Mouse (Mus musculus) midbrain, embryonic 16.5 days (tissue): ENCODE measurements around the gene Smarca2. TPM values are rescaled to one million over a fixed set of nuclear protein-coding genes. Genes with fewer than 3 reads are reported as not detected.

Experiments
- ATAC-seq: fragments of 200-750 bp; cut with Nextera tagmentation; 2 replicates; pipeline ENCODE4 v1.8.0; 2017; ENCODE audit warnings: moderate TSS enrichment
- H3K27ac ChIP-seq: fragments of 300-500 bp; sonication (generic); 2 replicates; pipeline ENCODE4 v1.5.1; 2014; ENCODE audit warnings: mild to moderate bottlenecking, low read length, mixed read lengths
- H3K27me3 ChIP-seq: fragments of 300-500 bp; sonication (generic); 2 replicates; pipeline ENCODE4 v1.6.1; 2014; ENCODE audit warnings: low read depth, low read length, mixed read lengths; ENCODE audit not compliant: control insufficient read depth, insufficient read depth
- H3K36me3 ChIP-seq: fragments of 300-500 bp; sonication (generic); 2 replicates; pipeline ENCODE4 v1.6.1; 2014; ENCODE audit warnings: mild to moderate bottlenecking, low read length, moderate library complexity, mixed read lengths; ENCODE audit not compliant: control insufficient read depth, insufficient read depth
- H3K4me1 ChIP-seq: fragments of 300-500 bp; sonication (generic); 2 replicates; pipeline ENCODE4 v1.6.1; 2014; ENCODE audit warnings: mild to moderate bottlenecking, low read length, mixed read lengths; ENCODE audit not compliant: control insufficient read depth, insufficient read depth
- H3K4me2 ChIP-seq: fragments of 300-500 bp; sonication (generic); 2 replicates; pipeline ENCODE4 v1.6.1; 2014; ENCODE audit warnings: mild to moderate bottlenecking, low read length, mixed read lengths
- H3K4me3 ChIP-seq: fragments of 300-500 bp; sonication (generic); 2 replicates; pipeline ENCODE4 v1.5.1; 2014; ENCODE audit warnings: low read depth, mild to moderate bottlenecking, low read length, moderate library complexity, mixed read lengths
- H3K9ac ChIP-seq: fragments of 300-500 bp; sonication (generic); 2 replicates; pipeline ENCODE4 v1.6.1; 2014; ENCODE audit warnings: low read depth, low read length, mixed read lengths
- H3K9me3 ChIP-seq: fragments of 300-500 bp; sonication (generic); replicated peaks from 2 replicates; pipeline ENCODE4 v1.6.1; 2014; ENCODE audit warnings: mild to moderate bottlenecking, low read length, mixed read lengths; ENCODE audit not compliant: control insufficient read depth, poor library complexity, severe bottlenecking
- WGBS: fragments of 180-500 bp; shearing (Covaris S2); extraction: QIAGEN DNeasy Blood & Tissue Kit; methylation state at CpG from one replicate; pipeline ENCODE4 v1.1.7; 2014; 5-methylcytosine and 5-hydroxymethylcytosine counted together
- polyA plus RNA-seq: library from polyadenylated mRNA; unstranded; fragments of >200 nt; fragmentation: Nextera tagmentation; extraction: Ambion mirVana; gene quantifications from 2 replicates; pipeline ENCODE4 v1.2.1, GENCODE M21; 2015

Smarca2 gene
- polyA plus RNA-seq, 1 experiment from 2014 or later: 178 TPM

- ATAC-seq: no peak
Measured at GRCm38 (mm10) chr19:26749427-26750137, 144.7 kb downstream of the Smarca2 start.

GRCm38 (mm10) chr19:26752611-26753163 is 147.8 kb downstream of the Smarca2 start:
- no peak for ATAC-seq
- Histone ChIP-seq H3K27ac (no peak overlapping the region), H3K4me2 (no peak overlapping the region), H3K9me3 (no peaks in the 10 kb centered on the region), H3K9ac (no peak overlapping the region), H3K36me3 (0 out of 2 replicates have a peak, but pooled peaks cover 4% of the 10 kb centered on the region), H3K27me3 (no peaks in the 10 kb centered on the region), H3K4me1 (peaks cover 33% of the 10 kb centered on the region), H3K4me3 (no peak overlapping the region)
- WGBS: 88% methylated on average over 15 of the region's 15 CpGs

More at GRCm38 (mm10) chr19:26749427-26750137, 144.7 kb downstream of the Smarca2 start:
- H3K4me2 ChIP-seq: peak overlapping the region; percentile 77
- no peaks in the 10 kb centered on the region for H3K9me3 ChIP-seq
- H3K4me3 ChIP-seq: peak overlapping the region; percentile 50
- H3K36me3 ChIP-seq: no peaks in the 10 kb centered on the region
- H3K4me1 ChIP-seq: peaks cover 47% of the 10 kb centered on the region
- no peaks in the 10 kb centered on the region for H3K27me3 ChIP-seq
- WGBS: 11% methylated on average over 11 of the region's 11 CpGs
- H3K27ac ChIP-seq: peak overlapping the region; percentile 100
- H3K9ac ChIP-seq: peak overlapping the region; percentile 72

GRCm38 (mm10) chr19:26753266-26753872 is 148.5 kb downstream of the Smarca2 start:
- Histone ChIP-seq H3K27me3 (no peaks in the 10 kb centered on the region), H3K9ac (peak overlapping the region; percentile 18; the same call in 1 of the 2 replicates), H3K4me2 (peak overlapping the region; percentile 38), H3K4me3 (no peak overlapping the region), H3K4me1 (peaks cover 36% of the 10 kb centered on the region), H3K36me3 (0 out of 2 replicates have a peak, but pooled peaks cover 4% of the 10 kb centered on the region), H3K9me3 (no peaks in the 10 kb centered on the region), H3K27ac (no peak overlapping the region)
- ATAC-seq: no peak
- WGBS: 66% methylated on average over 7 of the region's 7 CpGs

GRCm38 (mm10) chr19:26754016-26754794 is 149.4 kb downstream of the Smarca2 start:
- Histone ChIP-seq H3K9me3 (no peaks in the 10 kb centered on the region), H3K27me3 (no peaks in the 10 kb centered on the region), H3K4me3 (peak overlapping the region; percentile 4; the same call in 1 of the 2 replicates), H3K27ac (no peak overlapping the region), H3K4me1 (peaks cover 38% of the 10 kb centered on the region), H3K36me3 (0 out of 2 replicates have a peak, but pooled peaks cover 4% of the 10 kb centered on the region), H3K4me2 (peak overlapping the region; percentile 19), H3K9ac (no peak overlapping the region; the same call in 1 of the 2 replicates)
- no peak for ATAC-seq
- 79% methylated on average over 10 of the region's 10 CpGs for WGBS

GRCm38 (mm10) chr19:26755991-26756390 is 151.1 kb downstream of the Smarca2 start:
- no peak for ATAC-seq
- no peaks in the 10 kb centered on the region for H3K9me3 ChIP-seq
- H3K4me1 ChIP-seq: peaks cover 29% of the 10 kb centered on the region
- no peak overlapping the region for H3K4me2 ChIP-seq
- 84% methylated on average over 6 of the region's 6 CpGs for WGBS
- no peak overlapping the region for H3K9ac ChIP-seq
- no peaks in the 10 kb centered on the region for H3K27me3 ChIP-seq
- H3K36me3 ChIP-seq: peaks cover 7% of the 10 kb centered on the region; the same call in 1 of the 2 replicates
- H3K27ac ChIP-seq: no peak overlapping the region
- H3K4me3 ChIP-seq: no peak overlapping the region

- Histone ChIP-seq H3K9ac (no peak overlapping the region), H3K4me1 (peaks cover 26% of the 10 kb centered on the region), H3K27ac (no peak overlapping the region), H3K4me3 (no peak overlapping the region), H3K4me2 (no peak overlapping the region), H3K36me3 (peaks cover 7% of the 10 kb centered on the region; the same call in 1 of the 2 replicates), H3K27me3 (no peaks in the 10 kb centered on the region), H3K9me3 (no peaks in the 10 kb centered on the region)
- 89% methylated on average over 8 of the region's 8 CpGs for WGBS
- no peak for ATAC-seq
Measured at GRCm38 (mm10) chr19:26756399-26756798, 151.5 kb downstream of the Smarca2 start.

- Histone ChIP-seq H3K27ac (no peak overlapping the region), H3K9ac (0 out of 2 replicates have a peak overlapping the region, but pooled peaks have one; percentile 7), H3K4me1 (peaks cover 29% of the 10 kb centered on the region), H3K9me3 (no peaks in the 10 kb centered on the region), H3K36me3 (peaks cover 7% of the 10 kb centered on the region; the same call in 1 of the 2 replicates), H3K4me3 (no peak overlapping the region), H3K4me2 (no peak overlapping the region), H3K27me3 (no peaks in the 10 kb centered on the region)
- 69% methylated on average over 8 of the region's 8 CpGs for WGBS
- ATAC-seq: no peak
Measured at GRCm38 (mm10) chr19:26758156-26758555, 153.3 kb downstream of the Smarca2 start.

- Histone ChIP-seq H3K27ac (0 out of 2 replicates have a peak overlapping the region, but pooled peaks have one; percentile 12), H3K27me3 (no peaks in the 10 kb centered on the region), H3K9ac (0 out of 2 replicates have a peak overlapping the region, but pooled peaks have one; percentile 7)
Measured at GRCm38 (mm10) chr19:26758620-26759019, 153.8 kb downstream of the Smarca2 start.

More at GRCm38 (mm10) chr19:26758620-26759019, 153.8 kb downstream of the Smarca2 start:
- H3K9me3 ChIP-seq: no peaks in the 10 kb centered on the region
- H3K36me3 ChIP-seq: peaks cover 7% of the 10 kb centered on the region; the same call in 1 of the 2 replicates
- peaks cover 27% of the 10 kb centered on the region for H3K4me1 ChIP-seq
- 74% methylated on average over 7 of the region's 7 CpGs for WGBS
- no peak overlapping the region for H3K4me2 ChIP-seq
- no peak for ATAC-seq
- H3K4me3 ChIP-seq: no peak overlapping the region
